Mouse (Mus musculus) CH12.LX (cell line): ENCODE measurements around the gene Rhpn2.

Experiments
- CHD2 ChIP-seq: IDR thresholded peaks from 2 replicates; pipeline ENCODE4 v1.6.1; 2011; ENCODE audit warnings: low read length, improper control_type of control experiment
- CTCF ChIP-seq, 2 experiments: IDR thresholded peaks in 1 of 2; conservative IDR thresholded peaks in 1 of 2; 2 replicates each; pipeline ENCODE4 v1.5.1; 2011 to 2012; ENCODE audit warnings: low read depth in 2 of 2, low read length in 2 of 2, improper control_type of control experiment in 1 of 2, inconsistent platforms in 1 of 2, mild to moderate bottlenecking in 1 of 2, moderate library complexity in 1 of 2
- EP300 ChIP-seq: IDR thresholded peaks from 2 replicates; pipeline ENCODE4 v1.6.1; 2011; ENCODE audit warnings: low read length, improper control_type of control experiment
- GABPA ChIP-seq: IDR thresholded peaks from 2 replicates; pipeline ENCODE4 v1.6.1; 2012; ENCODE audit warnings: low read depth, low read length, improper control_type of control experiment, inconsistent platforms; ENCODE audit not compliant: insufficient replicate concordance
- POLR2A ChIP-seq: IDR thresholded peaks from 2 replicates; pipeline ENCODE4 v1.6.1; 2011; ENCODE audit warnings: low read depth, mild to moderate bottlenecking, improper control_type of control experiment, low read length
- POLR2AphosphoS2 ChIP-seq: IDR thresholded peaks from 2 replicates; pipeline ENCODE4 v1.6.1; 2011; ENCODE audit warnings: low read depth, low read length, improper control_type of control experiment

- TF ChIP-seq POLR2A (no peak), CTCF (conservative IDR thresholded peaks at IDR 0.05 in 1 of 2, IDR thresholded peaks at IDR 0.05 in 1 of 2; ENCODE audit: low read depth in 2 of 2, low read length in 2 of 2) (no peak), CHD2 (no peak), POLR2AphosphoS2 (no peak), EP300 (no peak), GABPA (no peak)
These were observed 15.1 kb downstream of the Rhpn2 start for GRCm38 (mm10) chr7:35349022-35349421.
